Mouse (Mus musculus) 416B (cell line): Measurements from ENCODE around the gene Cd302.

Source experiments
- DNase-seq: peaks from one replicate; pipeline ENCODE4 v3.0.0; 2011; ENCODE audit warnings: low read depth

Cd302 gene

GRCm38 (mm10) chr2:60253506-60253905 is 30.8 kb downstream of the Cd302 start:
- no peak for DNase-seq

GRCm38 (mm10) chr2:60252782-60253181 is 31.5 kb downstream of the Cd302 start:
- no peak for DNase-seq

- DNase-seq = no peak
Measured at GRCm38 (mm10) chr2:60234506-60234905, 49.8 kb downstream of the Cd302 start.

- DNase-seq = no peak
Measured at GRCm38 (mm10) chr2:60233147-60233546, 51.1 kb downstream of the Cd302 start.

- DNase-seq = no peak
Measured at GRCm38 (mm10) chr2:60230361-60230760, 53.9 kb downstream of the Cd302 start.

- DNase-seq = no peak
Measured at GRCm38 (mm10) chr2:60228470-60228869, 55.8 kb downstream of the Cd302 start.

- DNase-seq = no peak
Measured at GRCm38 (mm10) chr2:60223489-60223888, 60.8 kb downstream of the Cd302 start.

GRCm38 (mm10) chr2:60221954-60222353 is 62.3 kb downstream of the Cd302 start:
- no peak for DNase-seq

GRCm38 (mm10) chr2:60221236-60221635 is 63.1 kb downstream of the Cd302 start:
- no peak for DNase-seq

GRCm38 (mm10) chr2:60217620-60218019 is 66.7 kb downstream of the Cd302 start:
- no peak for DNase-seq

- no peak for DNase-seq
Measured at GRCm38 (mm10) chr2:60216547-60217153, 67.6 kb downstream of the Cd302 start.

- DNase-seq = no peak
Measured at GRCm38 (mm10) chr2:60214683-60215082, 69.6 kb downstream of the Cd302 start.

GRCm38 (mm10) chr2:60212488-60212887 is 71.8 kb downstream of the Cd302 start:
- DNase-seq = no peak

GRCm38 (mm10) chr2:60210821-60211220 is 73.5 kb downstream of the Cd302 start:
- no peak for DNase-seq

- peak; percentile 82 for DNase-seq
Measured at GRCm38 (mm10) chr2:60209703-60210651, 74.3 kb downstream of the Cd302 start, which contains the start of the genes Baz2b and March7. TSS of gene Baz2b (minus strand) at chr2:60209839. TSS of gene March7 (plus strand) at chr2:60209887.

- peak; percentile 70 for DNase-seq
Measured at GRCm38 (mm10) chr2:60209122-60209611, 75.1 kb downstream of the Cd302 start.

GRCm38 (mm10) chr2:60205795-60206194 is 78.5 kb downstream of the Cd302 start:
- no peak for DNase-seq

GRCm38 (mm10) chr2:60204162-60204561 is 80.1 kb downstream of the Cd302 start:
- peak; percentile 50 for DNase-seq

GRCm38 (mm10) chr2:60203733-60204132 is 80.6 kb downstream of the Cd302 start:
- DNase-seq = no peak

GRCm38 (mm10) chr2:60202900-60203530 is 81.3 kb downstream of the Cd302 start:
- peak; percentile 53 for DNase-seq
